Mouse (Mus musculus): ENCODE measurements around the gene Slc15a1.

DNA sequence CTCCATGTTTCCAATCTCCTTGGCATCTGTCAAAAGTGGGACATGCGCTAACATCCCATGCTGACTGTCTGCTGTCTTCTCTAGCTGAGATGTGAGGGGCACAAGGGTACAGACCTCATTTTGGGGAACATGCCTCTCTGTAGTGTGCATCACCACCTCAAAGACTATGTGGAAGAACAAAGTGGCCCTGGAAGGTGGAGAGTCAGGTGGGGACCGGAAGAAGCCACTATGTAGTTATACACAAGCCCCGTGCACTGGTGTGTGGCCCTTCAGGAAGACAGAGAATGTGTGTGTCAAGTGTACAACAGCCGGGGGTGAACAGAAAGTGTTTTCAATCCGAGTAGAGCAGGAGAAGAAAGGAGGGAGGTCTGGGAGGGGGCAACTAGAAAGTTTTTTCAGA, 47.5 kb upstream of the Slc15a1 start:
- TF ChIP-seq CTCF (IDR thresholded peaks at IDR 0.05; ENCODE audit: low read depth) (no peak), EP300 (IDR thresholded peaks at IDR 0.05; ENCODE audit: low read depth) (no peak)
